Mouse (Mus musculus) myocyte (in vitro differentiated cells): ENCODE results near the gene Dyx1c1.

Experiments used
- CEBPB ChIP-seq: IDR thresholded peaks from 2 replicates; pipeline ENCODE4 v1.6.1; 2011; ENCODE audit warnings: mild to moderate bottlenecking, moderate library complexity; ENCODE audit not compliant: poor library complexity, insufficient read depth, severe bottlenecking
- MYOG ChIP-seq, 3 experiments: IDR thresholded peaks; one replicate each; pipeline ENCODE4 v1.6.1; 2011; ENCODE audit warnings: control low read depth in 2 of 3, low read depth in 2 of 3, mild to moderate bottlenecking in 2 of 3; ENCODE audit not compliant: insufficient read length in 2 of 3, control insufficient read depth in 1 of 3, insufficient read depth in 1 of 3
- POLR2A ChIP-seq: IDR thresholded peaks from one replicate; pipeline ENCODE4 v1.6.1; 2011; ENCODE audit warnings: low read depth, mild to moderate bottlenecking, control low read depth, moderate library complexity; ENCODE audit not compliant: insufficient read length
- POLR2AphosphoS2 ChIP-seq: IDR thresholded peaks from one replicate; pipeline ENCODE4 v1.6.1; 2011; ENCODE audit warnings: low read depth, control low read depth; ENCODE audit not compliant: insufficient read length
- REST ChIP-seq: IDR thresholded peaks from one replicate; pipeline ENCODE4 v1.6.1; 2011; ENCODE audit warnings: mild to moderate bottlenecking, control low read depth, moderate library complexity; ENCODE audit not compliant: insufficient read depth, insufficient read length
- TCF12 ChIP-seq: IDR thresholded peaks from one replicate; pipeline ENCODE4 v1.6.1; 2011; ENCODE audit warnings: mild to moderate bottlenecking, control low read depth; ENCODE audit not compliant: poor library complexity, insufficient read depth, severe bottlenecking
- USF1 ChIP-seq: IDR thresholded peaks from one replicate; pipeline ENCODE4 v1.6.1; 2011; ENCODE audit warnings: low read depth, mild to moderate bottlenecking, control low read depth, moderate library complexity

- TF ChIP-seq POLR2A (no peak), MYOG (IDR thresholded peaks at IDR 0.05; ENCODE audit: control insufficient read depth in 1 of 3, insufficient read depth in 1 of 3, insufficient read length in 2 of 3, low read depth in 2 of 3) (no peak), POLR2AphosphoS2 (no peak), USF1 (no peak), TCF12 (no peak), CEBPB (no peak), REST (no peak)
These were observed 9.0 kb upstream of the Dyx1c1 start for GRCm38 (mm10) chr9:72949572-72949971.
